Mouse (Mus musculus) urinary bladder, postnatal 36 days (tissue): ENCODE results near the gene Tmem44.

ENCODE experiments used
- DNase-seq, 2 experiments: peaks; one replicate each; pipeline ENCODE4 v3.0.0; 2022; ENCODE audit warnings: low spot score in 2 of 2, mixed read lengths in 1 of 2

The Tmem44 gene

GRCm38 (mm10) chr16:30550748-30551192 lies at the start of gene Tmem44:
Tmem44 (minus strand) TSS chr16:30550842.
- DNase-seq: no peak

GRCm38 (mm10) chr16:30599491-30600268 lies 49.0 kb upstream of the Tmem44 start, which contains the start of gene Fam43a:
Fam43a (plus strand) TSS chr16:30599723.
- peak; percentile 83 to 91 for DNase-seq

- peak; percentile 90 to 92 for DNase-seq
Observed at GRCm38 (mm10) chr16:30596959-30597681, 46.5 kb upstream of the Tmem44 start.

- DNase-seq: no peak
Observed at GRCm38 (mm10) chr16:30595835-30596557, 45.4 kb upstream of the Tmem44 start.

DNA sequence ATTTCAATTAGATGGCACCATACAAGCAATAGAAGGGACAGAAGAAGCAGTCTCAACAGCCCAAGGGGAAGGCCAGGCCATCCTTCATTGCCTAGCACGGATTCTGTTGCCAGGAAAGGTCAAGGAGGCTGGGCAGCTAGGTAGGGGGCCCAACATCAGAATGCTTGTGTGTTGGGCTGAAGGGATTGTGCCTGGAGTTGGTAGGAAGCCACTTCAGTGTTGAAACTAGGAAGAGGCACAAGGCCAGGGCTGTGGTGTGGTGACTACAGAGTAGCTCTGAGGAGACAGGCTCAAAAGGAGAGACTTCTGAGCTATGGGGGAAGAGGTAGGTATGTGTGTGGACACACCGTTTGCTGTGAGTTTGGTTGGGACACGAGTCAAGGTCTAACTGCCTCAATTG lies 44.7 kb upstream of the Tmem44 start:
- no peak for DNase-seq

- DNase-seq: no peak
Observed at GRCm38 (mm10) chr16:30591990-30592389, 41.3 kb upstream of the Tmem44 start.

GRCm38 (mm10) chr16:30590264-30591209 lies 39.9 kb upstream of the Tmem44 start:
- no peak for DNase-seq

DNA sequence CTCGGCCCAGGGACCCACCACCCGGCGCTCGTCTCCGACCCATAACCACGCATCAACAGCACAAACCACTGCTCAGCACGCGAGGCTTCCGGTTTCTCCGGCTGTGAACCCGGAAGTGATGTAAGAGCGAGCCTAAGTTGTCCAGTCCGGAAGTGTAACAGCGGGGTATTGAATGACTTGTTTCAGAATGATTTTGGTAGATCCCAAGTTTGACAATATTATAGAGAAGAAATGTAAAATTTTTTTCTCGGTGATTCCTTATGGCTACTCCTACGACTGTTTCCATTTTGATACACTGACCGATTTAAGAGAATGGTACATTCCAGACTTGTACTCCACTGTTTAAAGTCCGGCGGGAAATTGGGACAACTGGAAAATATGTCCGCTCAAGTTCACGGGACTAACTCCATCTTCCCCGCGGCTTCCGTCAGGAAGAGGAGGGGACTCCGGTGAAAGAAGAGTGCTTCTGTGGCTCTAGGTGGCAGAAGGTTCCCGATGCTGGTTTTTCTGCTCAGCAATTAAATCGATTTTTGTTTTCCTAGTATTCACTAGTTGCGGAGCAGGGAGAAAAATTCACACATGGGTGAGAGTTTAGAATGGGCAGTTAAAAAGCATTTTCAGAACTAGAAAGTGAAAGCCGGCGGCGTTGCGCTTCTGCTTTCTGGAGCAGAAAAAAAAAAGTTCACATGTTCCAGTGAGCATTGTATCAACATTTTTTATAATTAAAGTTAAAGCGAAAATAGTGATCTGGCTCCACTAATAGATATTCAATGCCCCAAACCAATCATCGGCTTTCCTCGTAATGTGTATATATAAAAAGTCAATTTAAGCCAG lies 37.1 kb upstream of the Tmem44 start, which contains the start of gene Lsg1:
Lsg1 (minus strand) TSS at position 99 of the 834 bp plus-strand sequence.
- DNase-seq: peak; percentile 80 to 85

GRCm38 (mm10) chr16:30586935-30587493 lies 36.4 kb upstream of the Tmem44 start:
- no peak for DNase-seq

DNA sequence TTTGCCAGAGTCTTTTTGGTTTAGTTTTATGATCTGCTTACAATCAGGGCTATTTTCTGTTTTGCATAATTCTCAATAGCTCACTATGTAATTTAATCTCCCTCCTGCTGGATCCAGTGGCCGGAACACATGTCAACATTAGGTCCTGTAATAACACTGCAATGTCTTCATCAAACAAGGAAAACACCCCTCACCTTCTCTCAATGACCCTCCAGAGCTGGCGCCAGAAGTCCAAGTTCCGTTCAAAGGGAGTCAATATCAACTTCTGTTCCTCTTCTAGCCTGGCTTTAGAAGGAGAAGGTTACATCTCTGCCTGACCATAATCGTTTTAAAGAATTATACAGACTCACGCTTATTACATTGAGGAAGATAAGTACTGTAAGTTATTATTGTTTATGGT lies 30.1 kb upstream of the Tmem44 start:
- no peak for DNase-seq

DNA sequence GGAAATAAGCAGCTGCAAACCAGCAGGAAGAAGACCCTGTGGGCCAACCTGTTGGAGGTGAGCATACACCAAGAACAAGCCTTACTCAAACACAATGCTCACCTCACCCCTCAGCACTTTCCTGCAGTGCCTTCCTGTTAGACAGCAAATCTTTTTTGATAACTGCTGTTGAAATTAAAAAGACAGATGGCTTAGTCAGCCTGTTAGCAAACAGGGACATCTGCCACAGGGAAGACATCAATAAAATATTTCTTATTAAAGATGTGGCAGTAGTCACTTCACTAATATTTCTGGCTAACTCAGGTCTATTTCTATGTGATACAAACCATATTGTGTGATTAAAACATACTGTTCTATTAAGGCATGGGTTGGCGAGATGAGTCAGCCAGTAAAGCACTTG lies 25.8 kb upstream of the Tmem44 start:
- no peak for DNase-seq

DNA sequence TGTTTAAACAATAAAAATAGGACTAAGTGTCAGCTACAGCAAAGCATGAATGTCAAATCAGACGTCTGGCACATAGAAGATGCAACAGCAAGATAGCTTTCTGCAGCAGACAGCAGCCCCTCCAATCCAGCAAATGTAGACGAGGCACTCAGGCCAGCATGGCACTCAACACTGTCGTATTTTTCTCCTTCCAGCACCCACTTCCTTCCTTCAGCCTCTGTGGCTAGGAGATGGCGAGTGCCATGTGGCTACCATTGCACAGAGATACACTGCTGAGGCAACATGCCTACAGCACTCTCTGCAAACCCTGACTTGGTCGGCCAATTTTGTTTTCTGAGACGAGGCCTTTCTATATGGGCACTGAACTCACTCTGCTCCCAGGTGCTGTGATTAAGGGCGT lies 25.2 kb upstream of the Tmem44 start:
- no peak for DNase-seq

DNA sequence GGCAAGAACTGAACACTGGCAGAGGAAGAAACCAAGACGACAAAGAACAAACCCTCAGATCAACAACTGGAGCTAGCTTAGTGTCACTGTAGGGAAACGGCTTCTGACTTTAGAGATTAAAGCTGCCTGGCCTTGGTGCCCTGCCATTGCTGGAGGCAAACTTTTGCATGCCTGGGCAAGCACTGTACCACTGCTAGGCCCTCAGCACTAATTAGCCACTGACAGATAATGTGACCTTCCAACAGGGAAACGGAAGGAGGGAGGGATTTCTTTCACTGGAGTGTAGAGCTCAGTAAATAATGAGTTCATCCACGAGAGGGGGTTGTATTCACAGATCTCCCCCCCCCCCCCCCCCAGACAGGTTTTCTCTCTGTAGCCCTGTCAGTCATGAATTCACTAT lies 21.6 kb upstream of the Tmem44 start:
- DNase-seq: no peak

DNA sequence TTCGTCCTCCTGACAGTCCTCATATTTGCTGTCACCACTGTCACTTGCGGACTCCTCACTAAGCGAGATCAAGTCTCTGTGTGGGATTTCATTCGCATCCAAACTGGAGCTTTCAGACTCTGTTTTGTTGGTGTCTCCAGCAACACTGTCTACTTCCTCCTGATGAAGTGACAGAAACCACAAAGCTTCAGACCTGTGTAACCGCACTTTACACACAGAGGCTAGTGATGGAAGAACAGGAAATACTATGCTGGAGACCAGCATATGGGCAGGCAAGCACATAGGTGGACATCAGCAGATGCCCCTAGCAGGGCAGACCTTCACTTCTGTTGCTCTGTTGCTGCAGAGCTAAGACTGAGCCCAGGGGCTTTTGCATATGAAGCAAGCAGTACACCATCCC lies 20.7 kb upstream of the Tmem44 start:
- DNase-seq: no peak

- DNase-seq: no peak
Observed at GRCm38 (mm10) chr16:30570173-30570572, 19.5 kb upstream of the Tmem44 start.

- no peak for DNase-seq
Observed at GRCm38 (mm10) chr16:30565631-30566030, 15.0 kb upstream of the Tmem44 start.

- no peak for DNase-seq
Observed at GRCm38 (mm10) chr16:30560601-30561000, 10.0 kb upstream of the Tmem44 start.

DNA sequence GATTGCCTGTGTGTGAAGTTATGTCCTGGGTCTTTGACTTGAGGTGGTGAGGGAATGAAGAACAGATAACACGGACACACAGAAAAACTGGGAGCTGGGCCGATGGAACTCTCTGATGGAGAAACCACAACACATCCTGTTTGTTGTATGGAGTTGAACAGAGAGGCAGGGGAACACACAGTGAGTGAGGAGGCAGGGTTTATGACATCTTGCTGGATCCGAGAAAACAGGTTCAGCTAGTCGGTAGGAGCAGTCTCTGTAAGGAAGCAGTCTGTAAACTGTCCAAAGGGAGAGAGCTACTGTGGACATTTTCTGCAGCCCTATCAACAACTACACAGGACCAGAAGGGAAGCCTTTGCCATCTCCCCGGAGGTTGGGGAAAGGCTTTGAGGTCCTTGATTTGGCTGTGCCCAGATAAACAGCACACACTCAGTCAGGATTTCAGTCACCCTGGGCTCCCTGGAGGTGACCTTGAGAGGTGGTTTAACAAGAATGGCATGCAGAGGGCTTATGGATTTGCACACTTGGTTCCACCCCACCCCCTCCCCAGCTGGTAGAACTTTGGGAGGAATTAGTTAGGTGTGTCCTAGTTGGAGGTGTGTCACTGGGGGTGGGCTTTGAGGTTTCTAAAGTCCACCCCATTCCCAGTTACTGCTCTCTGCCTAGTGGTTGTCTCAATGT lies 8.8 kb upstream of the Tmem44 start:
- DNase-seq: no peak

GRCm38 (mm10) chr16:30554109-30554508 lies 3.5 kb upstream of the Tmem44 start:
- no peak for DNase-seq
